Comparison of ENCODE assay signal across 9 mouse cellular contexts in the genomic region with DNA sequence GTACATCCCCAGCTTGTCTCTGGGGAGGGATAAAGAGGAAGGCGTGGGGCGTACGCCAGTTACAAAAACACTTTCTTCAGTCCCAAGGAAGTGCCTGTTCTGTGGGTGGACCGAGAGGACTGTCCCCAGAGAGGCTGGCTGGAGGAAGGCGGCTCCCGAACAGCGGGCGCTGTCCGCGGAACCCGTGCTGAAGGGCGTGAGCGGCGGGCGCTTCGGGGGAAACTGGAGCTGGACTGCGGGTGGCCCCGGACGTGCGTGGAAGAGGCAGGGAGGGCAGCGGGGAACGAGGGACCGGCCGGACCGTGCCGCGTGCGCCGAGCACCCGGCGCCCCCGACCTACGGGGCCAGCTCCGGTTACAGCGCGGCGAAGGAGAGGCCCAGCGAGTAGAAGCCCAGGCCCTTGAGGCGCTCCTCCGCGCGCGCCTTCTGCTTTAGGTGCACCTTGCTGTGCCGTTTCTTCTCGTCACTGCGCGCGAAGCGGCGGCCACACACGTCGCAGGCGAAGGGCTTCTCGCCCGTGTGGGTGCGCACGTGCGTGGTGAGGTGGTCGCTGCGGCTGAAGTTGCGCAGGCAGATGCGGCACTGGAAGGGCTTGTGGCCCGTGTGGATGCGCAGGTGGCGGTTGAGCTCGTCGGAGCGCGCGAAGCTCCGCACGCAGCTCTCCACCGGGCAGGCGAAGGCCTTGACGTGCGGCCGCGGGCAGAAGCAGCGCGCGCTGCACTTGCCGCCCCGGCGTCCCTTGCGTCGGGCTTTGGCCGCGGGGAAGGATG. TPM values are rescaled to one million over a fixed set of nuclear protein-coding genes. Genes with fewer than 3 reads are reported as not detected.
DNase-seq lines count a peak whose midpoint lies in the region; ATAC-seq and TF ChIP-seq lines count a peak whose summit lies in the region.
"Had no signal": no experiment of that assay in that cellular context is flagged by ENCODE, and none has a peak within 500 bp of the region (broad histone marks: within the 10 kb centered on the region; RNA-seq: fewer than 3 reads in every experiment).

No protein-coding gene starts in this region.

- peak overlapping the region; percentile 80 for H3K4me3 ChIP-seq in E14TG2a.4 (replicated peaks; ENCODE audit: low read length)
- H3K4me3 ChIP-seq in forebrain, embryonic 13.5 days = peak overlapping the region; percentile 46
- peak overlapping the region; percentile 47 for H3K4me3 ChIP-seq in hindbrain, embryonic 13.5 days

- H3K27me3 ChIP-seq in E14TG2a.4 (ENCODE audit: insufficient read depth, low read length) = peaks cover 95% of the 10 kb centered on the region
- H3K27me3 ChIP-seq in forebrain, embryonic 13.5 days = peaks cover 87% of the 10 kb centered on the region
- peaks cover 93% of the 10 kb centered on the region for H3K27me3 ChIP-seq in hindbrain, embryonic 13.5 days

- H3K27ac ChIP-seq in forebrain, embryonic 13.5 days = no peak overlapping the region
- no peak overlapping the region for H3K27ac ChIP-seq in hindbrain, embryonic 13.5 days

- peak; percentile 31 for DNase-seq in adrenal gland, adult 8-10 months
- DNase-seq in left cerebral cortex, postnatal 4 days = peak; percentile 11
- DNase-seq in mesoderm, embryonic 11.5 days (ENCODE audit: low read depth, low spot score) = peak; percentile 54
- peak; percentile 37 for DNase-seq in right cerebral cortex, postnatal 4 days
- DNase-seq in natural killer cell, adult 2 months (ENCODE audit: low spot score in 2 of 2) = no peak

- H3K36me3 ChIP-seq in E14TG2a.4 (ENCODE audit: insufficient read depth, low read length) = no peaks in the 10 kb centered on the region
- H3K36me3 ChIP-seq in forebrain, embryonic 13.5 days (ENCODE audit: poor library complexity, severe bottlenecking) = no peaks in the 10 kb centered on the region
- no peaks in the 10 kb centered on the region for H3K36me3 ChIP-seq in hindbrain, embryonic 13.5 days

- H3K9me3 ChIP-seq in E14TG2a.4 (ENCODE audit: low read length) = no peaks in the 10 kb centered on the region
- H3K9me3 ChIP-seq in forebrain, embryonic 13.5 days (replicated peaks) = no peaks in the 10 kb centered on the region
- no peaks in the 10 kb centered on the region for H3K9me3 ChIP-seq in hindbrain, embryonic 13.5 days

- intact Hi-C loops in left cerebral cortex, postnatal 4 days (cut with DNase I) = no loop called here

- no peak for TF ChIP-seq CTCF in E14TG2a.4 (conservative IDR thresholded peaks at IDR 0.05; ENCODE audit: low read length)

- peaks cover 13% of the 10 kb centered on the region for H3K4me1 ChIP-seq in E14TG2a.4 (replicated peaks; ENCODE audit: low read depth, low read length)
- peaks cover 28% of the 10 kb centered on the region for H3K4me1 ChIP-seq in forebrain, embryonic 13.5 days
- peaks cover 29% of the 10 kb centered on the region for H3K4me1 ChIP-seq in hindbrain, embryonic 13.5 days (replicated peaks)

- no peak for ATAC-seq in forebrain, embryonic 13.5 days
- no peak for ATAC-seq in hindbrain, embryonic 13.5 days (ENCODE audit: low FRiP score)

- H3K4me2 ChIP-seq in forebrain, embryonic 13.5 days = peak overlapping the region; percentile 79
- peak overlapping the region; percentile 85 for H3K4me2 ChIP-seq in hindbrain, embryonic 13.5 days

- under 1% methylated on average over 87 of the region's 88 CpGs for WGBS in forebrain, embryonic 13.5 days
- under 1% methylated on average over 87 of the region's 88 CpGs for WGBS in hindbrain, embryonic 13.5 days

- 0 out of 2 replicates have a peak overlapping the region, but pooled peaks have one; percentile 30 for H3K9ac ChIP-seq in forebrain, embryonic 13.5 days
- H3K9ac ChIP-seq in hindbrain, embryonic 13.5 days = peak overlapping the region; percentile 58

RNA-seq across cellular contexts. Expression of a gene that starts 1.9 kb away (rescaled TPM):
- total RNA-seq in adrenal gland, adult 8-10 months (2022) = not detected
- not detected in 2 replicates for polyA plus RNA-seq in forebrain, embryonic 13.5 days (2015; fragmentation: Nextera tagmentation; extraction: Ambion mirVana)
- polyA plus RNA-seq in hindbrain, embryonic 13.5 days (2015; fragmentation: Nextera tagmentation; extraction: Ambion mirVana) = not detected in 2 replicates
- total RNA-seq in left cerebral cortex, postnatal 4 days (2021) = 1 to 10 TPM; 4.7 to 6.0 TPM
- polyA plus RNA-seq: large intestine, adult 2 months had no signal

RNA-seq across cellular contexts. Expression of a gene that starts 8.7 kb away (rescaled TPM):
- total RNA-seq in adrenal gland, adult 8-10 months (2022) = 1 to 10 TPM in 3 of 4 experiments, under 1 TPM in 1; 0.70 to 1.8 (median 1.5) TPM
- 2.7 and 3.2 TPM in 2 replicates for polyA plus RNA-seq in forebrain, embryonic 13.5 days (2015; fragmentation: Nextera tagmentation; extraction: Ambion mirVana)
- polyA plus RNA-seq in hindbrain, embryonic 13.5 days (2015; fragmentation: Nextera tagmentation; extraction: Ambion mirVana) = 5.3 and 5.5 TPM in 2 replicates
- total RNA-seq in left cerebral cortex, postnatal 4 days (2021) = 10 to 100 TPM; 88.6 to 89.6 TPM

RNA-seq across cellular contexts. Expression of a gene that starts 59.7 kb away (rescaled TPM):
- total RNA-seq in adrenal gland, adult 8-10 months (2022) = 10 to 100 TPM; 11.5 to 16.4 (median 13.9) TPM
- 32.4 and 33.9 TPM in 2 replicates for polyA plus RNA-seq in forebrain, embryonic 13.5 days (2015; fragmentation: Nextera tagmentation; extraction: Ambion mirVana)
- polyA plus RNA-seq in hindbrain, embryonic 13.5 days (2015; fragmentation: Nextera tagmentation; extraction: Ambion mirVana) = 20.2 and 22.7 TPM in 2 replicates
- 10 to 100 TPM; 14.4 to 17.8 TPM for total RNA-seq in left cerebral cortex, postnatal 4 days (2021)

Comparison
In these comparisons a context has a peak if more than half of its experiments do, and no peak if none do; other contexts are left out.
1. DNase-seq: peak in adrenal gland, adult 8-10 months (single experiment), left cerebral cortex, postnatal 4 days (single experiment), mesoderm, embryonic 11.5 days (single experiment) and right cerebral cortex, postnatal 4 days (single experiment); none in natural killer cell, adult 2 months (0 of 2).
2. RNA of a gene that starts 1.9 kb away (total RNA-seq): 4.7 to 6.0 TPM in left cerebral cortex, postnatal 4 days; not detected in adrenal gland, adult 8-10 months; every median in the first group is over 4 times any median in the second.
3. RNA of a gene that starts 8.7 kb away (total RNA-seq): 88.6 to 89.6 TPM in left cerebral cortex, postnatal 4 days; 0.70 to 1.8 TPM in adrenal gland, adult 8-10 months; every median in the first group is over 10 times any median in the second.
4. Peak in every context shown above with its lines, with median percentiles within 50 percentile points of each other: H3K4me3 ChIP-seq.